Mouse (Mus musculus): Measurements from ENCODE around the gene Tcf23.

DNA sequence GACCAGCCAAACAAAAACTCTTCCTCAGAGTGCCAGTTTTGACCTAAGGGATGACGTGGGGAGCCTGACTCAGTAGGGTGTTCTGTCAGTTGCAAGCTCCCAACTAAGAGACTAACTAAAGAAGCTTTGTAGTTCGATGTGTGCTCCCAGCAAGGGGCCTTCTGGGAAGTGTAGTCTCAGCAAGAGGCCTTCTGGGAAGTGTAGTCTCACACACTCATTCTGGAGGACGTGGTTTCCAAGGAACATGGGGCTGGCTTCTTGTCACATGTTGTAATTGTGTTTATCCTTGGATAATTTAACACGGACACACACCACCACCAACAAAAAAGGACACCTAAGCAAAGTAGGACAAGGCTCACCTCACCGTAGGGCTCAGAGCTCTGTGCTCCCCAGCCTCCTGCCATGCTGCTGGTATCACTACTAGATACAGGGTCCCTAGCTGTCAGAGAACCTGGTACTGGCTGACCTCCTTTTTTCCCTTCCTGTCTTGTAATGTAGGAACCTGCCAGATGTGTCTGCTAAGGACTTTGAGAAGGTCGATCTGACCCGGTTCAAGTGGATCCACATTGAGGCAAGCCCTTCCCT, 40.4 kb upstream of the Tcf23 start:
- no peak for TF ChIP-seq POLR2A (IDR thresholded peaks at IDR 0.05; ENCODE audit: borderline replicate concordance, extremely low read depth, insufficient read depth, insufficient read length, poor library complexity, severe bottlenecking)
- TF ChIP-seq CTCF (IDR thresholded peaks at IDR 0.05; ENCODE audit: borderline replicate concordance, extremely low read depth, insufficient read depth, insufficient read length), result no peak

All from brain, embryonic 14.5 days (tissue).